Mouse (Mus musculus): ENCODE results near the gene Anks1. TPM values are rescaled to one million over a fixed set of nuclear protein-coding genes. Genes with fewer than 3 reads are reported as not detected.

The Anks1 gene
- 10 to 100 TPM; 10.7 to 12.5 TPM for polyA plus RNA-seq (2017; shearing (Covaris generic))

DNA sequence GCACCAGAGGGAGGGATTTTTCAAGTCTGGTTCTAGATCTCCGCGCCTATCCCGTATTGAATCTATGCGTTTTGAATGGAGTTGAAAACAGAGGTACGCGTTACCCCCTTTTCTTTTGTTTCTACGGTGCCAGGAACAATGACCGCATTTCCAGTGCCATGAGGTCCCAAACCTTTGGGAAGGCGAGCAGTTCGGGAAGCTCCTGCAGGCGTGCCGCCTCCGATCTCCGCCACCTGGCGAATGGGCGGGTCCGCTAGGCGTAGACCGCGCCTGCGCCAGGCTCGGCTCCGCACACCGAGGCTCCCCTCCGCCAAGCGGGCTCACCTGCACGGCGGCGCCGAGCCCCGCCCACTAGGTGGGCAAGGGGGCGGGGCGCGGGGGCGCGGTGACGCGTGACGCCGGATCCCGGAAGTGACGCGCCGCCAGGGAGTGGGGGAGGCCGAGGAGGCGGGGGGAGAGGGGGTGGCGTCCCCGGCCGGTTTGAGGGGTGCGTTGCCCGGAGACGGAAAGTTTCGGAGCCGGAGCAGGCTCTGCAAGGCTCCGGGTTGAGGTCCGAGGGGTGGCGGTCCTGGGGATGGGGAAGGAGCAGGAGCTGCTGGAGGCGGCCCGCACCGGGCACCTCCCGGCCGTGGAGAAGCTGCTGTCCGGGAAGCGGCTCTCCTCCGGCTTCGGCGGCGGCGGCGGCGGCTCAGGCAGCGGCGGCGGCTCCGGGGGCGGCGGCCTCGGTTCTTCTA lies at the start of gene Anks1:
Gene Anks1 (plus strand): TSS at position 419 of the 734 bp plus-strand sequence.

DNA sequence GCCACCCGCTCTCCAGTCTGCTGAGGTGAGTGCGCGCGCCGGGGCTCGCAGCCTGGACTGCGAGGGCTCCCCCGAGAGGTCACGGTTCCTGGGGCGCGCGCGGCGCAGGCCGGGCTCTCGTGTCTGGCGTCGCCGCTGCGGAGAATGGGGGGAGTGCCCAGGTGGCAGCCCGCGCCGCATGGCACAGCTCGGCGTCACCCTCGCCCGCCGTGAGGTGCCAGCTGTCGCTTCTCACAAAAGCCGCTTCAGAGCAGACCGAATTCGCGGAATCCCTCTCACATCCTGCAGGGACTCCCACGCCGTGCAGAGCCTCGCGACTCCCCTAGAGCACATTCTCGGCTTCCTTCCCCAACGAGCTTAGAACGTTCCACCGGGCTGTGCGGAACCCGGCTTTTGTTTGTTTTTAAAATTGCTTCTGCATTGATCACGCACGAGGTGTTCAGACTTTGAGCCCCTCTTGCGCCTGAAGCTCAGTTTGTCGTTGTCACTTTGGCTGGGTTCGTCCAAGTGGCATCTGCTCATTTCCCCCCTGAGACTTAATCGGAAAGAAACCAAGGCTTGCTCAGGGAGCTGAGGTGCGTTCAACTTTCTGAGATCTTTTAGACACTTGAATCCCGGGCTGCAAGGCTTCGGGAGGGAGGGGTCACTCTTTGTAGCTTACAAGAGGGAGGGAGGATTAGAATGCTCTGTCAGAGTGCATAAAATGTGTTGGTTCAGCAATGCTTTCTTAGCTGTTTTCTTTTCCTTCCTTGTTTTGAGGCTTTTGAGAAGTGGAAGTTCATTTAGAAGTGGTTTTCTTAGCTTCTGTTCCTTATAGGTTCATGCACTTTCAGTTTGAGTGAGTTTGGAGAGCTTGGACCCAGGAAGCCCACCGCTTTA lies 755 bp downstream of the Anks1 start, which contains the start of gene Taf11:
Gene Taf11 (minus strand): TSS at position 223 of the 879 bp plus-strand sequence.

DNA sequence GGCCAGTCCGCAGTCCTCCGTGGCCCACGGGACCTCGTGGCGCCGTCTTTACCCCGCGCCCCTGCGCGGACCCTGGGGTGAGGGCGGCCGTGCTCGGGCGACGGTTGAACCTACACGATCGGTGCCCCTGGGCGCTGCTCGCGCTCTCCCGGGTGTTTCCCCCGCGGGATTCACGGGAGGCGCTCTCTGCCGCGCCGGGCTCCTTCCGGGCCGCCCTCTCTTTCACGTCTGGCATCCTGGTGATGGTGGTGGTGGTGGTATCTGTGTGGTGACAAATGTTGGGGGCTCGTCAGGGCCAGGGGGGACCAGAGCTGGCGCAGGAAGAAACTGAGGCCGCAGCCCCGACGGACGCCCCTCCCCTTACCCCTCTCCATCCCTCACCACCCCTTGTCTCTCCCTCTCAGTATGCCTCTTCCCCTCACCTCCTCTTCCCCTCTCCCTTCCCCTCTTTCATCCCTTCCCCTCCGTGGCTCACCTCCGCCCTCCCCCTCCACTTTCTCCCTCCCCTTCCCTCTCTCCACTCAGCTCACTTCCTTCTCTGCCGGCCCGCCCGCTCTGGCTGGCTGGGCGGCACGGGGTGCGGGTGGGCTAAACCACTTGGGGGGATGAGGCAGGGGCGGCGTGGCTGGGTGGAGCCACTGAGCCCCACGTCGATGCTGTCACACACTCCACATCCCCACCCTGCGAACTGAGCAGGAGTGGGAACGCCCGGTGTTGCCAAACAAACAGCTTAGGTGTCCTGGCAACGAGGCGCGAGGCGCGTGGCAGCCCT lies 171.1 kb downstream of the Anks1 start, which contains the start of gene Tcp11:
Gene Tcp11 (minus strand): TSS at position 595 of the 772 bp plus-strand sequence.

Other genes with a start within 250 kb of the Anks1 start
- under 1 TPM in 1 of 2 experiments, not detected in 1; 0.28 TPM for gene Spdef, start 180.4 kb upstream of the Anks1 start, polyA plus RNA-seq (2017; shearing (Covaris generic))
- 10 to 100 TPM; 34.3 to 38.3 TPM for gene D17Wsu92e, start 88.7 kb upstream of the Anks1 start, polyA plus RNA-seq (2017; shearing (Covaris generic))
- gene Snrpc, start 71.2 kb upstream of the Anks1 start, polyA plus RNA-seq (2017; shearing (Covaris generic)): 100 to 1,000 TPM; 217 to 238 TPM
- 1 to 10 TPM; 1.1 to 2.5 TPM for gene Uhrf1bp1, start 52.9 kb upstream of the Anks1 start, polyA plus RNA-seq (2017; shearing (Covaris generic))
- gene Taf11, start 538 bp downstream of the Anks1 start, polyA plus RNA-seq (2017; shearing (Covaris generic)): 10 to 100 TPM; 45.7 to 50.0 TPM
- under 1 TPM in 1 of 2 experiments, not detected in 1; 0.87 TPM for gene Tcp11, start 171.3 kb downstream of the Anks1 start, polyA plus RNA-seq (2017; shearing (Covaris generic))
- not detected for gene Scube3, start 232.8 kb downstream of the Anks1 start, polyA plus RNA-seq (2017; shearing (Covaris generic))

Data from activated CD4-positive, CD25-positive, alpha-beta regulatory T cell (primary cell).